Mouse (Mus musculus): Measurements from ENCODE around the gene Etv4. TPM values are rescaled to one million over a fixed set of nuclear protein-coding genes. Genes with fewer than 3 reads are reported as not detected.

Gene Etv4
- polyA plus RNA-seq, 1 experiment = 8.4 TPM

DNA sequence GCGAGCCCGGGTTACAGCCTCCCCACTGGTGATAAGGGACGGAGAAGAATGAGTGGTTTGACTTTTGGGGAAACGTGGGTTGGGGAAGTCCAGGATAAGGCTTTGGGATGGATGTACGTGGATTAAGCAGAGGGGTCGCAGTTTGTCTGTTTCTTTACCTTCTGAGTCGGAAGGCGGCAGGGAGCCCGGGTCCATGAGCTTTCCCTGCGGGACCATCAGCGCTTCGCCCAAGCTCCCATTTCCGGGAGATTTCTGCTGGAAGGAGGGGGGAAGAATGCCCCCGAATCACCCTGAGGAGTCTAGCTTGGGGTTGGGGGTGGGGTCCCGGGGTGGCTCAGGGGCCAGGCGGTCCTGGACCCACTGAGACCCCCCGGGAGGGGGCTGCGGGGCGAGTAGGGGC lies 1.1 kb downstream of the Etv4 start:
- no peak overlapping the region for H3K27ac ChIP-seq (ENCODE audit: control insufficient read depth, insufficient read depth, low read depth, low read length, poor library complexity)
- WGBS = 9% methylated on average over 19 of the region's 19 CpGs
- H3K4me1 ChIP-seq (ENCODE audit: control insufficient read depth, insufficient read depth, low read length) = no peaks in the 10 kb centered on the region
- TF ChIP-seq CTCF (IDR thresholded peaks at IDR 0.05; ENCODE audit: control insufficient read depth, insufficient read depth, low read length) = no peak
- no peak for TF ChIP-seq POLR2A (IDR thresholded peaks at IDR 0.05; ENCODE audit: borderline replicate concordance, control insufficient read depth, low read depth, low read length)
- H3K4me3 ChIP-seq (replicated peaks; ENCODE audit: control insufficient read depth, low read depth, low read length) = no peak overlapping the region

DNA sequence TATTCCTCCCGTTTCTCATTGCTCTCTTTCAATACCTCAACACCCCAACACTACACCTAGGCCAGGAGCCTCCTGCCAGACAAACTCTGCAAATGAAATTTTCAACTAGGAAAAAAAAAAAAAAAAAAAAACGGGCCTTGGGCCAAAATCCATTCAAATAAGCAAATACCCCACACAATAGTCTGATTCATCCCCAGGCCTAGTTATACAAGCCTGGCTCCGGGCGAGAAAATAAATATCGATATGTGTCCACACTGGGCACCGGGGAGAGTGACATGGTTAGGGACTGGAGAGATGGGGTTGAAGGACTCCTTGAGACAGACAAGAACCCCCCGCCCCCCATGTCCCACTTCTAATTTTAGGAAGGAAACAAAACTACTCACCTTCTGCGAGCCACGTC lies 1.6 kb downstream of the Etv4 start:
- H3K4me1 ChIP-seq (ENCODE audit: control insufficient read depth, insufficient read depth, low read length) = no peaks in the 10 kb centered on the region
- TF ChIP-seq POLR2A (IDR thresholded peaks at IDR 0.05; ENCODE audit: borderline replicate concordance, control insufficient read depth, low read depth, low read length) (no peak), CTCF (IDR thresholded peaks at IDR 0.05; ENCODE audit: control insufficient read depth, insufficient read depth, low read length) (no peak)
- no peak overlapping the region for H3K4me3 ChIP-seq (replicated peaks; ENCODE audit: control insufficient read depth, low read depth, low read length)
- no peak overlapping the region for H3K27ac ChIP-seq (ENCODE audit: control insufficient read depth, insufficient read depth, low read depth, low read length, poor library complexity)
- WGBS = 30% methylated on average over 9 of the region's 9 CpGs

DNA sequence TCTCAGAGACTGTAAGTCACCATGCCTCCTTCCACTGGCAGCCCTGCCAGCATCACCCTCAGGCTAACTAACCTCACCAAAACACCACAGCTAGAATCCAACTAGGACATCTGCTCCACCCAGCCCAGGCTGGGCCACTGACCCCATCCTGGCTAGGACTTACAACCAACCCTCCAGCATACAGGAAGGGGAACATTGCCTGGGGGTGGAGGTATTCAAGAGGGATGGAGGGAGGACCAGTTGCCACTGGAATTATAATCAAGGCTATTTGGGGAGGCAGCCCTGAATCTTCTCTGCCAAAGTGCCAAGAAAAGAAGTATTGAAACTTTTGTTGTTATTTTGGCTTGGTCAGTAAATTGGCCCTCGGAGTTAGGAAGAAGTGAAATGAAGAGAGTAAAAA lies 2.0 kb downstream of the Etv4 start:
- TF ChIP-seq POLR2A (IDR thresholded peaks at IDR 0.05; ENCODE audit: borderline replicate concordance, control insufficient read depth, low read depth, low read length) (no peak), CTCF (IDR thresholded peaks at IDR 0.05; ENCODE audit: control insufficient read depth, insufficient read depth, low read length) (no peak)
- 50% methylated on average over 1 of the region's 1 CpGs for WGBS

DNA sequence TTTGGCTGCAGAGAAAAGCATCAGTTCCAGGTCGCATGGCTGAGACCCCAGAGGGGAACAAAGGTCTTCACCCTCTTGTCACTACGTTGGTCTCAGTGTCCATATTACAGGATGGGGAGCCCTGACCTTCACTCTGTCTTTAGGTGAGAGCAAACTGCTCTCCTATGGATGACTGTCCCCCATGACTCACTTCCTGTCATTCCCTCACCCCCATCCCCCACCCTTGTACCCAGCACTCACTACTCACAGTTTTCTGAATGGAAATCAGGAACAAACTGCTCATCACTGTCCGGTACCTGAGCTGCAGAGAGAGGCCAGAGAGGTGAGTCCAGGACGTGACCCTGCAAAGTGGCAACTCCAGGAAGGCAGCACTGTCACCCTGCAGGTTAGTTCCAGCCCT lies 8.3 kb downstream of the Etv4 start:
- Histone ChIP-seq H3K4me3 (replicated peaks; ENCODE audit: control insufficient read depth, low read depth, low read length) (no peak overlapping the region), H3K4me1 (ENCODE audit: control insufficient read depth, insufficient read depth, low read length) (no peaks in the 10 kb centered on the region), H3K27ac (ENCODE audit: control insufficient read depth, insufficient read depth, low read depth, low read length, poor library complexity) (no peak overlapping the region)
- TF ChIP-seq POLR2A (IDR thresholded peaks at IDR 0.05; ENCODE audit: borderline replicate concordance, control insufficient read depth, low read depth, low read length) (no peak), CTCF (IDR thresholded peaks at IDR 0.05; ENCODE audit: control insufficient read depth, insufficient read depth, low read length) (no peak)
- 48% methylated on average over 4 of the region's 4 CpGs for WGBS

More for the DNA sequence above, 2.0 kb downstream of the Etv4 start:
- H3K27ac ChIP-seq (ENCODE audit: control insufficient read depth, insufficient read depth, low read depth, low read length, poor library complexity) = no peak overlapping the region
- no peak overlapping the region for H3K4me3 ChIP-seq (replicated peaks; ENCODE audit: control insufficient read depth, low read depth, low read length)
- H3K4me1 ChIP-seq (ENCODE audit: control insufficient read depth, insufficient read depth, low read length) = no peaks in the 10 kb centered on the region

DNA sequence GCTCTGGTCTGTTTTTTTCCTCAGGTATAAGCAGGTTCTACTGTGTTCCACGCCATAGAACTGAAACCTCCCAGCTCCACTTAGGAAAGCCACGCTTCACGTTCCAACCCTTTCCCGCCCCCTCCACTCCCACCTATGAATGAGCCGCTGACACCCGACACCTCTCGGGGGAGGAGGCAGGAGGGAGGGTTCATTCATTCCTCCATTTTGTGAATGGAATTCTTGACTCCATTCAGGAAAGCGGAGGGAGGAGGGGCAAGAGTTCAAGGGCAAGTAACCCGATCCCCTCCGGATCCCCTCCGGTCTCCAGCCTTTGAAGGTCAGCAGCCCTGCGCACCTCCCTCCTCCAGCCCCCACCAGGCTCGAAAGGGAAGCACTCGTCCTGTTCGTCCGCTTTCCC lies 12.7 kb downstream of the Etv4 start:
- H3K4me3 ChIP-seq (replicated peaks; ENCODE audit: control insufficient read depth, low read depth, low read length) = no peak overlapping the region
- 4% methylated on average over 16 of the region's 16 CpGs for WGBS
- no peak for TF ChIP-seq POLR2A (IDR thresholded peaks at IDR 0.05; ENCODE audit: borderline replicate concordance, control insufficient read depth, low read depth, low read length)
- no peak for TF ChIP-seq CTCF (IDR thresholded peaks at IDR 0.05; ENCODE audit: control insufficient read depth, insufficient read depth, low read length)
- no peaks in the 10 kb centered on the region for H3K4me1 ChIP-seq (ENCODE audit: control insufficient read depth, insufficient read depth, low read length)
- no peak overlapping the region for H3K27ac ChIP-seq (ENCODE audit: control insufficient read depth, insufficient read depth, low read depth, low read length, poor library complexity)

DNA sequence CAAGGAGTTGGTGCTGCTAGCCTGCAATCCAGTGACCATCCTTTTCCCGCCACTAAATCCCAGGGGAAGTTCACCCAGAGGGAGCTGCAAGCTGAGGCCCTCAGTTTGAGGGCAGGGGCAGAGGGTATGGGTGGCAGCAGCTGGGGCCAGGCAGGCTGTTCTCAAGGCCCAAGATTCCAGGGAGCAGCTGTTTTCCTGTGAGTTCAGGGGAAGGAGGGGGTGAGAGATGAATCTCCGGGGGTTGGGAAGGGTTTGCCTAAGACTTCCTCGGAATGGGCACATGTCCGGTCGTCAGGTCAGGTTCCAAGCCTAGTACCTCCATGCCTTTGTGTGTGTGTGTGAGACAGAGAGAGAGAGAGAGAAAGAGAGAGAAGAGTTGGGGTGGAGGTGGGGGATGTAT lies 13.1 kb downstream of the Etv4 start:
- H3K27ac ChIP-seq (ENCODE audit: control insufficient read depth, insufficient read depth, low read depth, low read length, poor library complexity) = no peak overlapping the region
- H3K4me1 ChIP-seq (ENCODE audit: control insufficient read depth, insufficient read depth, low read length) = no peaks in the 10 kb centered on the region
- TF ChIP-seq POLR2A (IDR thresholded peaks at IDR 0.05; ENCODE audit: borderline replicate concordance, control insufficient read depth, low read depth, low read length) (no peak), CTCF (IDR thresholded peaks at IDR 0.05; ENCODE audit: control insufficient read depth, insufficient read depth, low read length) (no peak)
- H3K4me3 ChIP-seq (replicated peaks; ENCODE audit: control insufficient read depth, low read depth, low read length) = no peak overlapping the region
- WGBS = 36% methylated on average over 5 of the region's 5 CpGs

DNA sequence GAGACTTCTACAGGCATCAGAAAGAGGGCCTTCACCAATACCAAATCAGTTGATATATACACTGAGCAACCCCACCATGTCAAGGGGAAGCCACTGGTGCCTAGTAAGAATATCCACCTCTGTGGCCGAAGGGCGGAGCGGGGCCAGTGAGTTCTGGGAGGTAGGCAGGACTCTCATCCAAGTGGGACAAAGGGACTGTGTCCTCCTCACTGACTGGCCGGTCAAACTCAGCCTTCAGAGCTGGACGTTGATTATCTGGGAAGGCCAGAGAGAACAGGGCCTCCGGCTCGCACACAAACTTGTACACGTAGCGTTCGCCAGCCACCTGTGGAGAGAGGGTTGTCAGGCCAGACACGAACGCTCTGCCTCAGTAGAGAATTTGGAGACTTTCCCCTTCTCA lies 14.9 kb downstream of the Etv4 start:
- Histone ChIP-seq H3K27ac (ENCODE audit: control insufficient read depth, insufficient read depth, low read depth, low read length, poor library complexity) (no peak overlapping the region), H3K4me1 (ENCODE audit: control insufficient read depth, insufficient read depth, low read length) (no peaks in the 10 kb centered on the region), H3K4me3 (replicated peaks; ENCODE audit: control insufficient read depth, low read depth, low read length) (no peak overlapping the region)
- 94% methylated on average over 12 of the region's 12 CpGs for WGBS
- TF ChIP-seq POLR2A (IDR thresholded peaks at IDR 0.05; ENCODE audit: borderline replicate concordance, control insufficient read depth, low read depth, low read length) = no peak
- no peak for TF ChIP-seq CTCF (IDR thresholded peaks at IDR 0.05; ENCODE audit: control insufficient read depth, insufficient read depth, low read length)

DNA sequence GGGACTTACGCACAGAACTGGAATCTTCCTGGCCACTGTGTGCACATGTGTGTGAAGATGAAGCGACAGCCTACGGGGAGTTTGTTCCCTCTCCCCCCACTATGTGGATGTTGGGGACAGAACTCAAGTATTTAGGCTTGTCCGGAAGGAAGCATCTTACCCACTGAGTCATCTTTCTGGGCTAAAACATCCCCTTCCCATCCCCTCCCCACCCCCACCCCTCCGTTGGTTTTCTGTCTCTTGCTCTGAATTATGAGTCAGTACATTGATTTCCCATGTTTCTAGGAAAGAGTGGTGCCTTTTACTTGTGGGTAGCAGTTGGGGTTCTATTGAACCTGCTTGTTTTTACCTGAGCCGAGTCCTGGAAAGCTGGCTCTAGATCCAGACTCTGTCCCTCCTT lies 16.4 kb downstream of the Etv4 start:
- WGBS = 85% methylated on average over 6 of the region's 6 CpGs
- TF ChIP-seq CTCF (IDR thresholded peaks at IDR 0.05; ENCODE audit: control insufficient read depth, insufficient read depth, low read length) = no peak
- TF ChIP-seq POLR2A (IDR thresholded peaks at IDR 0.05; ENCODE audit: borderline replicate concordance, control insufficient read depth, low read depth, low read length) = no peak
- Histone ChIP-seq H3K4me1 (ENCODE audit: control insufficient read depth, insufficient read depth, low read length) (no peaks in the 10 kb centered on the region), H3K27ac (ENCODE audit: control insufficient read depth, insufficient read depth, low read depth, low read length, poor library complexity) (no peak overlapping the region), H3K4me3 (replicated peaks; ENCODE audit: control insufficient read depth, low read depth, low read length) (no peak overlapping the region)

DNA sequence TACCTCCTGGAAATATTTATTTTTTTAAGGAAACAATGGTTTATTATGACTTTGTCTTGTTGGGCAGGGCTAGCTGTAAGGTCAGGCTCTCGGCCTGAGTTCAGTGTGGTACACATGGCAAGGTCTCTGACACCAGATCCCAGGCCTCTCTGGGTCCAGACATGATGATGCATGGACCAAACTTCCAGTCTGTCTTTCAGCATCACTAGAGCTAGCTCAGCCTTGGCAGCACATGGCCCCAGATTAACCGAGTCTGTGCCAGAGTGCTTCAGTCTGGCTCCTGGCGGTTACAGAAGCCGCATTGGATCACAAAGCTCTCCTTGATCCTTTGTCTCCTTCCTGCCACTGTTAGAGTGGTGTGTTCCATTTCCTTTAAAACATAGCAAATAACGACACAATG lies 17.8 kb downstream of the Etv4 start:
- Histone ChIP-seq H3K27ac (ENCODE audit: control insufficient read depth, insufficient read depth, low read depth, low read length, poor library complexity) (no peak overlapping the region), H3K4me1 (ENCODE audit: control insufficient read depth, insufficient read depth, low read length) (no peaks in the 10 kb centered on the region), H3K4me3 (replicated peaks; ENCODE audit: control insufficient read depth, low read depth, low read length) (no peak overlapping the region)
- WGBS = 83% methylated on average over 5 of the region's 5 CpGs
- no peak for TF ChIP-seq CTCF (IDR thresholded peaks at IDR 0.05; ENCODE audit: control insufficient read depth, insufficient read depth, low read length)
- no peak for TF ChIP-seq POLR2A (IDR thresholded peaks at IDR 0.05; ENCODE audit: borderline replicate concordance, control insufficient read depth, low read depth, low read length)

Data from bone marrow, adult 2 months (tissue).